Mouse (Mus musculus) heart, postnatal 0 days (tissue): ENCODE measurements around the gene Yaf2. TPM values are rescaled to one million over a fixed set of nuclear protein-coding genes. Genes with fewer than 3 reads are reported as not detected.
A peak's percentile ranks its signal among the peaks of the same experiment; 100 is the strongest.
"Not testable (repeated sequence)": the region's sequence is repeated elsewhere in the genome, so short reads cannot be mapped to it uniquely, and the experiment has no call there.

ENCODE experiments used
- ATAC-seq: fragments of 200-750 bp; cut with Nextera tagmentation; 2 replicates; pipeline ENCODE4 v1.8.0; 2017; ENCODE audit warnings: low read depth, moderate number of reproducible peaks, moderate library complexity; ENCODE audit not compliant: insufficient read depth
- DNase-seq: peaks from one replicate; pipeline ENCODE4 v3.0.0-alpha.2; 2016; ENCODE audit warnings: low spot score
- H3K27ac ChIP-seq: fragments of 300-500 bp; sonication (generic); 2 replicates; pipeline ENCODE4 v1.5.1; 2014; ENCODE audit warnings: low read depth, mild to moderate bottlenecking
- H3K27me3 ChIP-seq: fragments of 300-500 bp; sonication (generic); 2 replicates; pipeline ENCODE4 v1.6.1; 2014; ENCODE audit warnings: low read length, mixed read lengths; ENCODE audit not compliant: control insufficient read depth, insufficient read depth
- H3K36me3 ChIP-seq: fragments of 300-500 bp; sonication (generic); replicated peaks from 2 replicates; pipeline ENCODE4 v1.6.1; 2014; ENCODE audit warnings: low read length, mixed read lengths; ENCODE audit not compliant: control insufficient read depth, insufficient read depth
- H3K4me1 ChIP-seq: fragments of 300-500 bp; sonication (generic); 2 replicates; pipeline ENCODE4 v1.6.1; 2014; ENCODE audit warnings: antibody characterized with exemption; ENCODE audit not compliant: control insufficient read depth, insufficient read depth
- H3K4me2 ChIP-seq: fragments of 300-500 bp; sonication (generic); 2 replicates; pipeline ENCODE4 v1.6.1; 2014; ENCODE audit warnings: low read depth, mild to moderate bottlenecking, low read length, moderate library complexity
- H3K4me3 ChIP-seq: fragments of 300-500 bp; sonication (generic); 2 replicates; pipeline ENCODE4 v1.5.1; 2014; ENCODE audit warnings: low read depth, low read length
- H3K9ac ChIP-seq: fragments of 300-500 bp; sonication (generic); replicated peaks from 2 replicates; pipeline ENCODE4 v1.6.1; 2014; ENCODE audit warnings: low read depth, low read length, mixed read lengths
- H3K9me3 ChIP-seq: fragments of 300-500 bp; sonication (generic); replicated peaks from 2 replicates; pipeline ENCODE4 v1.6.1; 2016; ENCODE audit warnings: low read length; ENCODE audit not compliant: control insufficient read depth
- CTCF ChIP-seq: IDR thresholded peaks from 2 replicates; pipeline ENCODE4 v1.5.1; 2016; ENCODE audit warnings: antibody characterized with exemption, control low read depth, low read depth
- EP300 ChIP-seq: IDR thresholded peaks from 2 replicates; pipeline ENCODE4 v1.6.1; 2016; ENCODE audit warnings: antibody characterized with exemption, low read depth
- WGBS: fragments of 180-500 bp; shearing (Covaris S2); extraction: QIAGEN DNeasy Blood & Tissue Kit; methylation state at CpG from one replicate; pipeline ENCODE4 v1.1.7; 2014; 5-methylcytosine and 5-hydroxymethylcytosine counted together
- polyA plus RNA-seq: library from polyadenylated mRNA; unstranded; fragments of >200 nt; fragmentation: Nextera tagmentation; extraction: Ambion mirVana; gene quantifications from 2 replicates; pipeline ENCODE4 v1.2.1, GENCODE M21; 2015
- total RNA-seq: library from RNA; depleted of rRNA; stranded (reverse); fragments of >200 nt; gene quantifications from 2 replicates; pipeline ENCODE4 v1.2.3, GENCODE M21; 2014; ENCODE audit warnings: low replicate concordance

Gene Yaf2
- total and polyA plus RNA-seq, 2 experiments from 2014 or later: 47.1 to 68.5 TPM

GRCm38 (mm10) chr15:93318781-93319180, 18.0 kb downstream of the Yaf2 start:
- Histone ChIP-seq H3K27ac (peak overlapping the region; percentile 38), H3K9ac (no peak overlapping the region), H3K4me1 (peaks cover 6% of the 10 kb centered on the region), H3K27me3 (no peaks in the 10 kb centered on the region), H3K36me3 (no peaks in the 10 kb centered on the region), H3K4me3 (no peak overlapping the region), H3K9me3 (no peaks in the 10 kb centered on the region), H3K4me2 (no peak overlapping the region)
- WGBS: 68% methylated on average over 1 of the region's 1 CpGs
- TF ChIP-seq EP300 (no peak), CTCF (no peak)
- DNase-seq (peak; percentile 53), ATAC-seq (peak; percentile 88)

- not testable (repeated sequence) for H3K27ac ChIP-seq, H3K36me3 ChIP-seq, ATAC-seq, H3K4me2 ChIP-seq, H3K27me3 ChIP-seq, H3K9me3 ChIP-seq, H3K4me3 ChIP-seq, H3K4me1 ChIP-seq, H3K9ac ChIP-seq, DNase-seq
- 97% methylated on average over 4 of the region's 4 CpGs for WGBS
Measured at GRCm38 (mm10) chr15:93310304-93310703, 26.4 kb downstream of the Yaf2 start.

- WGBS: 79% methylated on average over 2 of the region's 2 CpGs
- ATAC-seq (no peak), DNase-seq (no peak)
- Histone ChIP-seq H3K9ac (no peak overlapping the region), H3K27ac (no peak overlapping the region), H3K4me1 (peaks cover 8% of the 10 kb centered on the region; the same call in 1 of the 2 replicates), H3K4me3 (no peak overlapping the region), H3K9me3 (no peaks in the 10 kb centered on the region), H3K4me2 (no peak overlapping the region), H3K36me3 (no peaks in the 10 kb centered on the region), H3K27me3 (no peaks in the 10 kb centered on the region)
- TF ChIP-seq EP300: no peak
- no peak for TF ChIP-seq CTCF
Measured at GRCm38 (mm10) chr15:93298197-93298596, 38.5 kb downstream of the Yaf2 start.

- Histone ChIP-seq H3K4me1 (peaks cover 8% of the 10 kb centered on the region; the same call in 1 of the 2 replicates), H3K9me3 (no peaks in the 10 kb centered on the region), H3K36me3 (peaks cover 5% of the 10 kb centered on the region), H3K4me2 (no peak overlapping the region), H3K27ac (no peak overlapping the region), H3K4me3 (no peak overlapping the region), H3K9ac (no peak overlapping the region), H3K27me3 (no peaks in the 10 kb centered on the region)
- TF ChIP-seq CTCF: no peak
- no peak for TF ChIP-seq EP300
- no peak for ATAC-seq
- WGBS: 68% methylated on average over 11 of the region's 11 CpGs
- no peak for DNase-seq
Measured at GRCm38 (mm10) chr15:93294483-93294882, 42.3 kb downstream of the Yaf2 start.

- Histone ChIP-seq H3K9me3 (no peaks in the 10 kb centered on the region), H3K4me1 (no peaks in the 10 kb centered on the region), H3K36me3 (peaks cover 17% of the 10 kb centered on the region), H3K27me3 (no peaks in the 10 kb centered on the region), H3K9ac (no peak overlapping the region), H3K4me3 (no peak overlapping the region), H3K4me2 (no peak overlapping the region), H3K27ac (no peak overlapping the region)
- no peak for DNase-seq
- no peak for ATAC-seq
- TF ChIP-seq CTCF (no peak), EP300 (no peak)
- 87% methylated on average over 4 of the region's 4 CpGs for WGBS
Measured at GRCm38 (mm10) chr15:93288321-93288720, 48.4 kb downstream of the Yaf2 start.

GRCm38 (mm10) chr15:93287628-93288027, 49.1 kb downstream of the Yaf2 start:
- no peak for ATAC-seq
- TF ChIP-seq EP300: no peak
- TF ChIP-seq CTCF: no peak

More at GRCm38 (mm10) chr15:93287628-93288027, 49.1 kb downstream of the Yaf2 start:
- Histone ChIP-seq H3K27me3 (no peaks in the 10 kb centered on the region), H3K9ac (no peak overlapping the region), H3K9me3 (no peaks in the 10 kb centered on the region), H3K4me3 (no peak overlapping the region), H3K27ac (no peak overlapping the region), H3K36me3 (peaks cover 17% of the 10 kb centered on the region), H3K4me2 (no peak overlapping the region), H3K4me1 (no peaks in the 10 kb centered on the region)
- DNase-seq: no peak
- 60% methylated on average over 2 of the region's 2 CpGs for WGBS
